Mouse (Mus musculus) heart, embryonic 14.5 days (tissue): ENCODE data around the gene Soga3. TPM values are rescaled to one million over a fixed set of nuclear protein-coding genes. Genes with fewer than 3 reads are reported as not detected.

Source experiments
- ATAC-seq: fragments of 200-750 bp; cut with Nextera tagmentation; 2 replicates; pipeline ENCODE4 v1.8.0; 2017; ENCODE audit warnings: low read depth, moderate TSS enrichment; ENCODE audit not compliant: insufficient number of reproducible peaks, insufficient read depth, low FRiP score
- H3K27ac ChIP-seq, 2 experiments: fragments of 200-500 bp in 1 of 2; fragments of 300-500 bp in 1 of 2; sonication (generic) in 1 of 2; replicated peaks in 1 of 2; 2 replicates each; pipeline ENCODE4 v1.5.1; 2012 to 2014; ENCODE audit warnings: low read depth in 2 of 2, low read length in 2 of 2, control low read depth in 1 of 2, mild to moderate bottlenecking in 1 of 2, mixed read lengths in 1 of 2; ENCODE audit not compliant: control insufficient read depth in 1 of 2, insufficient read depth in 1 of 2
- H3K27me3 ChIP-seq: fragments of 300-500 bp; sonication (generic); 2 replicates; pipeline ENCODE4 v1.6.1; 2014; ENCODE audit warnings: mild to moderate bottlenecking, low read length, control low read depth; ENCODE audit not compliant: control insufficient read depth, insufficient read depth
- H3K36me3 ChIP-seq: fragments of 300-500 bp; sonication (generic); 2 replicates; pipeline ENCODE4 v1.6.1; 2014; ENCODE audit warnings: mild to moderate bottlenecking, control low read depth, low read length, mixed read lengths; ENCODE audit not compliant: control insufficient read depth, insufficient read depth
- H3K4me1 ChIP-seq, 2 experiments: fragments of 200-500 bp in 1 of 2; fragments of 300-500 bp in 1 of 2; sonication (generic) in 1 of 2; 2 replicates each; pipeline ENCODE4 v1.6.1; 2012 to 2014; ENCODE audit warnings: low read length in 2 of 2, control low read depth in 1 of 2, mixed read lengths in 1 of 2; ENCODE audit not compliant: control insufficient read depth in 2 of 2, insufficient read depth in 2 of 2
- H3K4me2 ChIP-seq: fragments of 300-500 bp; sonication (generic); 2 replicates; pipeline ENCODE4 v1.6.1; 2014; ENCODE audit warnings: mild to moderate bottlenecking, low read length
- H3K4me3 ChIP-seq, 2 experiments: fragments of 200-500 bp in 1 of 2; fragments of 300-500 bp in 1 of 2; sonication (generic) in 1 of 2; 2 replicates each; pipeline ENCODE4 v1.5.1; 2012 to 2014; ENCODE audit warnings: low read length in 2 of 2, mild to moderate bottlenecking in 2 of 2, control low read depth in 1 of 2, low read depth in 1 of 2, moderate library complexity in 1 of 2; ENCODE audit not compliant: control insufficient read depth in 1 of 2, insufficient read depth in 1 of 2
- H3K9ac ChIP-seq: fragments of 300-500 bp; sonication (generic); 2 replicates; pipeline ENCODE4 v1.6.1; 2014; ENCODE audit warnings: mild to moderate bottlenecking, low read length
- H3K9me3 ChIP-seq: fragments of 300-500 bp; sonication (generic); 2 replicates; pipeline ENCODE4 v1.6.1; 2016; ENCODE audit warnings: low read length, control low read depth; ENCODE audit not compliant: control insufficient read depth
- WGBS: fragments of 180-500 bp; shearing (Covaris S2); extraction: QIAGEN DNeasy Blood & Tissue Kit; methylation state at CpG from one replicate; pipeline ENCODE4 v1.1.7; 2014; 5-methylcytosine and 5-hydroxymethylcytosine counted together
- polyA plus RNA-seq: library from polyadenylated mRNA; unstranded; fragments of >200 nt; fragmentation: Nextera tagmentation; extraction: Ambion mirVana; gene quantifications from 2 replicates; pipeline ENCODE4 v1.2.1, GENCODE M21; 2014

Gene Soga3
- 0.32 and 0.55 TPM in 2 replicates for polyA plus RNA-seq

DNA sequence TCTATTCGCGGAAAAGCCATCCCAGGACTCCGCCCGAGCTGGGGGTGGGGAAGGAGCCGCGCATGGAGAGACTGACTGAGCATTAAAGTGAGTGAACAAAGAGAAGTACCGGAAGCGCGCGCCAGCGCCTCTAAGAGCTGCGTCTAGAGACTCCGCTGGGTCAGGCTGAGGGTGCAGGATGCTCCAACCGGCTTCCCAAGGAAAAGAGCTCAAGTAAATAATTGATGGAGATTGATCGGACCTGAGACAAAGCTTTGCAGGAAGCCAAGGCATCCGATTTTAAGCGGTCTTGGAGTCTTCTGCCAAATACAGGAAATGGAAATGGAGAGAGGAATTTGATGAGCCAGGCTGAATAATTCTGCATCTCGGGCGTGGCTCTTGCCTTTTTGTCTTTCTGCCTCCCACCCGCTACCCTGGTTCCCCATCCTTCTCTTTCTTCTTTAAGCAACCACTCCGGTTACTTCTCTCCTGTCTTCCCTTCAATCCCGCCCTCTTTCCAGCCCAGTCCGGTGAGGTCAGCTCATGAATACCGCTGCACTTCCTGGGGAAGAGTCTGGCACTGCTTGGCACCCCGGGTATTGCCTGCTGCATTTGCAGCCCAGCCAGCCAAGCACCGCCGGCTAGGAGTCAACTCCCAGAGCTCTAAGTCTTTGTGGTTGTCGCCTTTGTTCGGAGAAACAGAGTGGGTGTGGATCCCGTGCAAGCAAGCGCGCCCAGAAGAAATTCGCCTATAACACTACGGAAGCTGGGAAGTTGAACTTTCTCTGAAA, at the start of gene Soga3:
Soga3 (plus strand) TSS at position 274 of the 770 bp plus-strand sequence.
- peaks cover 63% of the 10 kb centered on the region for H3K27me3 ChIP-seq
- H3K4me1 ChIP-seq: peaks cover 0 to 11% of the 10 kb centered on the region in 2 experiments; a peak in 2 of 4 replicates
- H3K27ac ChIP-seq: no peak within 1 kb of the TSS
- peak within 1 kb of the TSS; percentile 8 to 9; a peak in 1 of 4 replicates for H3K4me3 ChIP-seq
- WGBS: under 1% methylated on average over 34 of the region's 34 CpGs
- H3K4me2 ChIP-seq: peak within 1 kb of the TSS; percentile 38
- no peaks in the 10 kb centered on the region for H3K36me3 ChIP-seq
- no peak within 1 kb of the TSS for H3K9ac ChIP-seq
- no peak for ATAC-seq
- H3K9me3 ChIP-seq: no peaks in the 10 kb centered on the region

DNA sequence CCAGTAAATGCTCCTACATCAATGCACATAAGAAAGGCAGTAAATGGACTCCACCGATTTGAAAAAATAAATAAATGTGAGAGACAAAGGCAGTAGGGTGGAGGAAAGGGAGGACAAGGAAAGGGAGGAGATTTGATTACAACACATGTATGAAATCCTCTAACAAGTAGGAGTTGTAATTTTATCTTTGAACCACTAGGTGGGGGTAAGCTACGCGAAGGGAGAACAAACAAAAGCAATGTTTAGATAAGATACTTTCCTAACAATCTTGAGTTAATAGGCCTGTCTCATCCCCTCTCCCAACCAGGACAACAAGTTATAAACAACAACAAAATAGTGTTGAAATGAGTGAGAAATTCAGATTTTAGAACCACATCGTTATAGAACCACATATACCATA, 36.7 kb upstream of the Soga3 start:
- Histone ChIP-seq H3K4me3 (no peak overlapping the region), H3K4me2 (no peak overlapping the region), H3K9me3 (no peaks in the 10 kb centered on the region), H3K27me3 (no peaks in the 10 kb centered on the region), H3K27ac (no peak overlapping the region), H3K4me1 (no peaks in the 10 kb centered on the region), H3K9ac (no peak overlapping the region), H3K36me3 (no peaks in the 10 kb centered on the region)
- 4% methylated on average over 4 of the region's 4 CpGs for WGBS
- ATAC-seq: no peak

DNA sequence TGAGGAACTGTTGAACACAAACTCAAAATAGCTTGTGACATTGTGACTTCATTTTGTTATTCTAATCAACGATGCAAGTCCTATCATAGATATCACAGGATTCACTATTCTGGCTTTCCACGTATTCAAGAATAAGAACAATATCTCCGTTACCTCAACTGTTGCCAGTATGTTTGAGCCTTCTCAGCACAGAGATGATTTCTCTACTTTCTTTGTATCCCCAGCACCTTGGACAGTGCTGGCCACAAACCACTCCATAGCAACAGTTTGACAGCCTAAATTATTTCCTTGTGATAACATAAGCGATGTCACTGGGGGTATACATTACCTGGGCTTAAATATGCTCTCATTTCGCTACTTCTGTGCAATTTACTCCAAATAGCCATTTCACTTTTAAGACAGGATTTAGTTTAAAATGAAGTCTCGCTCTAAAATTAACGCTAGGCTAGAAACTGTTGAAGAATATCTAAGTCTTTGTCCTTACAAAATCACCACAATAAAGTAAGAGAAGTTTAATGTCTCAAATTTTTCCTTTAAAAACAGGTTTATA, 1.0 kb upstream of the Soga3 start:
- Histone ChIP-seq H3K4me1 (peaks cover 0 to 11% of the 10 kb centered on the region in 2 experiments; a peak in 2 of 4 replicates), H3K36me3 (no peaks in the 10 kb centered on the region), H3K27ac (no peak overlapping the region), H3K9ac (no peak overlapping the region), H3K4me2 (no peak overlapping the region), H3K9me3 (no peaks in the 10 kb centered on the region), H3K27me3 (peaks cover 51% of the 10 kb centered on the region), H3K4me3 (no peak overlapping the region)
- 25% methylated on average over 7 of the region's 7 CpGs for WGBS
- no peak for ATAC-seq

DNA sequence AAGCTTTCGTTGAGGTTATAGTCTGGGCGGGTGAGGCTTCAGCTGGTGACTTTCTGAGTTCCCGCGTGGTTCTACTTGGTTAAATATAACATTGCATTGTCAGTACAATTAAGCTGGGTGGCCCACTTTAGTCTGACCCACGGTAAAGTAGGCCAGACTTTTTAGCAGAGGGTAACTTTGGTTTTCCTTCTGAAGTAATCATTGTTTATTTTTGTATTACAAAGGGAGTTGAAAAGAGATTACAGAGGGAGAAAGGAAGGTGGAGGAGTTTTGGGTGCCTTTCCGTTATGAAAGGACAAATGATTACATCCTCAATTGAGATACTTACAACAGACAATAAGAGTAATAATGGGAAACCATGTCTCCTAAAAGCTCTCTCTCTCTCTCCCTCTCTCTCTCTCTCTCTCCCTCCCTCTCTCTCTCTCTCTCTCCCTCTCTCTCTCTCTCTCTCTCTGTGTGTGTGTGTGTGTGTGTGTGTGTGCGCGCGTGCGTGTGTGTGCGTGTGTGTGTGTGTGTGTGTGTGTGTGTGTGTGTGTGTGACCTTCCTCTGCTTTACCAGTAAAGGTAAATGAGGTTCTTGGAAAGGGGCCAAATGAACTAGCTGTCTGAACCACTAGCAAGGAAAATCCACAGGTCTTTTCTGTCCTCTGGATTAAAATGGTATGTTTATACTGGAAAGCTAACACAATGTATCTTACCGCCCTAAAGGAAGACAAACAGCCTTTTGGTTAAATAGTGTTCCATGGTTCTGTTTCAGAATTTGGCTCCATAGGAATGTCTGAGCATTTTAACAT, 1.2 kb downstream of the Soga3 start:
- Histone ChIP-seq H3K27ac (no peak overlapping the region), H3K4me1 (peaks cover 0 to 11% of the 10 kb centered on the region in 2 experiments; a peak in 2 of 4 replicates), H3K27me3 (peaks cover 70% of the 10 kb centered on the region), H3K4me3 (no peak overlapping the region), H3K9me3 (no peaks in the 10 kb centered on the region), H3K9ac (no peak overlapping the region), H3K36me3 (no peaks in the 10 kb centered on the region), H3K4me2 (no peak overlapping the region)
- 13% methylated on average over 7 of the region's 12 CpGs for WGBS
- ATAC-seq: no peak

DNA sequence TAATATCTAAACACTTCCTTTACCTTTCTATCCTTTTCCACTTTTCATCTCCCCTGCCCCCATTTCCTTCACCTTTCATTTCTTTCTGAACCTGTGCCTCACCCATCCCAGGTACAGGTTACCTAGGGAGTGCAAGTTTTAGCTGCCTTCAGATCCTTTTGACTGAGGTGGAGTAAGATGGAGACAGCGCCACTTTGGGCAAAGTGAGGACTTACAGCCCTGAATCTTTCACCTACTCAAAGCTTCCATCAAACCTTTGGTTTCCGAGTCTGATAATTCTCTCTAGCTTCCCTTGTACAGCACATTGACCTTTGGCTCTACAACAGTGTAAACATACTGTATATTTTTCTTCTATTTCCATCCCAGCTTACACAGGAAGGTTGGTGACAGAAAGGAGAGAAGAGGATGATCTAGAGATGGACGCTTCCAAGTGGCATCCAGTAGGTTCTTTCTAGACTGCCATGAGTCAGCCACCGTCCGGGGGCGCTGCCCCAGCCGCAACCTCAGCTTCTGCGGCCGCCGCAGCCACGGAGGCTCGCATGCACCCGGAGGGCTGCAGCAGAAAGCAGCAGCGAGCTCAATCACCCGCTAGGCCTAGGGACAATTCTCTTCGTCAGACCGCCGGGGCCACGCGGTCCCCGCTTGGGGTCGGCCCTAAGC, 2.7 kb downstream of the Soga3 start:
- ATAC-seq: no peak
- Histone ChIP-seq H3K27ac (no peak overlapping the region), H3K9me3 (no peaks in the 10 kb centered on the region), H3K4me2 (peak overlapping the region; percentile 93), H3K27me3 (peaks cover 70% of the 10 kb centered on the region), H3K4me1 (peaks cover 0 to 11% of the 10 kb centered on the region in 2 experiments; a peak in 2 of 4 replicates), H3K4me3 (peak overlapping the region; percentile 47 to 51), H3K36me3 (no peaks in the 10 kb centered on the region), H3K9ac (no peak overlapping the region)
- WGBS: 1% methylated on average over 22 of the region's 22 CpGs

DNA sequence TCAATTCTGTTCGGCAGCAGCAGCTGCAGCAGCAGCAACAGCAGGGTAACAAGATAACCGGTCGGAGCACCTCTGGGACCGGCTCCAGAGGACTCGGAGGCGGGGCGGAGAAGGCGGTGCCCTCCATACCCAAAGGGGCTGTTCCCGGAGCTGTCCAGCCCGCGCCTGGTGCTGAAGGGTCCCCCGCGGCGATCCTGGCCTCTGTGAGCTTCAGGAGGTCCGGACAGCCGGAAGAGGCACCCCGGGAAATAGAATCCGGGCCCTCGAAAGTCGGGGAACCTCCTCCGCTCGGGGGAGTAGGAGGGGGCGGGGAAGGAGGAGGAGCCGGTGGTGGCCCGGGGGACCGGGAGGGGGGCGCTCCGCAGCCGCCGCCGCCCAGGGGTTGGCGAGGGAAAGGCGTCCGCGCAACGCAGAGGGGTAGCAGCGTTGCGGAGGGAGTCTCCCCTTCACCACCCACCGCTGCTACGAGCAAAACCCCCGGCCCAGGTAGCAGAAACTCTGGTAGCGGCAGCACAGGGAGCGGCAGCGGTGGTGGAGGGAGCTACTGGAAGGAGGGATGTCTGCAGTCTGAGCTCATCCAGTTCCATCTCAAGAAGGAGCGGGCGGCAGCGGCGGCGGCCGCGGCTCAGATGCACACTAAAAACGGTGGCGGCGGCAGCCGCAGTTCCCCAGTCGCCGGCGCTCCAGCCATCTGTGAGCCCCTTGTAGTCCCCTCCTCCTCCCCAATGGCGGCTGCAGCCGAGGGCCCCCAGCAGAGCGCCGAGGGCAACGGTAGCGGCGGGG, 3.4 kb downstream of the Soga3 start:
- Histone ChIP-seq H3K4me2 (peak overlapping the region; percentile 93), H3K9me3 (no peaks in the 10 kb centered on the region), H3K4me3 (peak overlapping the region; percentile 47 to 51), H3K27me3 (peaks cover 70% of the 10 kb centered on the region), H3K27ac (no peak overlapping the region), H3K4me1 (peaks cover 0 to 11% of the 10 kb centered on the region in 2 experiments; a peak in 2 of 4 replicates), H3K9ac (no peak overlapping the region), H3K36me3 (no peaks in the 10 kb centered on the region)
- ATAC-seq: peak; percentile 80
- under 1% methylated on average over 44 of the region's 65 CpGs for WGBS
